Mouse (Mus musculus) macrophage (primary cell): ENCODE results near the gene Fscn1. TPM values are rescaled to one million over a fixed set of nuclear protein-coding genes. Genes with fewer than 3 reads are reported as not detected.

ENCODE experiments used
- H3K27ac ChIP-seq: fragments of 350-480 bp; formaldehyde crosslinking; 2 replicates; pipeline ENCODE4 v1.9.0; 2021
- H3K36me3 ChIP-seq: fragments of 350-480 bp; formaldehyde crosslinking; 2 replicates; pipeline ENCODE4 v1.9.0; 2021; ENCODE audit errors: inconsistent target
- H3K4me3 ChIP-seq: fragments of 350-480 bp; formaldehyde crosslinking; 2 replicates; pipeline ENCODE4 v1.9.0; 2021; ENCODE audit errors: inconsistent target
- H3K79me2 ChIP-seq: fragments of 350-480 bp; formaldehyde crosslinking; 2 replicates; pipeline ENCODE4 v1.9.0; 2021; ENCODE audit errors: inconsistent target
- WGBS: methylation state at CpG from one replicate; pipeline ENCODE4 v1.1.7; 2026; ENCODE audit warnings: inconsistent platforms; ENCODE audit not compliant: missing documents; 5-methylcytosine and 5-hydroxymethylcytosine counted together
- polyA plus RNA-seq: library from polyadenylated mRNA; stranded (reverse); fragments of 250-400 nt; gene quantifications from 3 replicates; pipeline ENCODE4 v1.2.4, GENCODE M21; 2018; ENCODE audit warnings: inconsistent platforms

Gene Fscn1
- polyA plus RNA-seq, 1 experiment from 2014 or later = 1.8 TPM

DNA sequence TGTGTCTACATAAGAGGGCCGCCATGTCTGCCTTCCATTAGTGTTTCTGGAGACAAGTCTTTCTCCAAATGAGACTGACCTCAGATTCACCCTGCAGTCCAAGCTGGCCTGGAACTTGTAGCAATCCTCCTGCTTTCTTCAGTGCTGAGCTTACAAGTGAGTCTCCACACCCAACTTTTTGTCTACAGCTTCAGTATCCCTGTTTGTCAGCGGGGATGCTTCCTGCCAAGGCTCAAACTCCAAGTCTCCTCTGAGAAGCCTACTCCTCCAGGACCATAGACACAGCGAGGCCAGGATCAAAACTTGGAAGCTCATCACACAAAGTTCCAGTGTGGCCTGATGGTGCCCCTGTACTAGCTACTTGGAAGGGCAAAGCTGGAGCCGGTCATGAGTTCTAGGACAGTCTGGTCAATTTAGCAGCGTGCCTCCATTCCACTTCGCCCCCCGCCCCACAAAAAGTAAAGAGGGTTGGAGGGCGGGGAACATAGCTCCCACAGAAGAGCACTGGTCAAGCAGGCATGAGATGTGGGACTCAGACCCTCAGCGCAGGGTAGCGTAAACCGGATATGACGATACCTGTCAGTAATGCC lies 32.7 kb upstream of the Fscn1 start:
- Histone ChIP-seq H3K27ac (peak overlapping the region; percentile 64; the same call in 1 of the 2 replicates), H3K36me3 (no peaks in the 10 kb centered on the region), H3K4me3 (no peak overlapping the region), H3K79me2 (peaks cover 33% of the 10 kb centered on the region)
- WGBS = 94% methylated on average over 12 of the region's 12 CpGs

- 5% methylated on average over 35 of the region's 35 CpGs for WGBS
- H3K4me3 ChIP-seq = peak overlapping the region; percentile 61
These were observed 31.3 kb upstream of the Fscn1 start for GRCm38 (mm10) chr5:142928749-142929399.

GRCm38 (mm10) chr5:142929400-142929752 lies 30.8 kb upstream of the Fscn1 start:
- no peaks in the 10 kb centered on the region for H3K36me3 ChIP-seq
- H3K4me3 ChIP-seq = peak overlapping the region; percentile 61
- peaks cover 38% of the 10 kb centered on the region for H3K79me2 ChIP-seq
- peak overlapping the region; percentile 99 for H3K27ac ChIP-seq
- WGBS = 15% methylated on average over 4 of the region's 4 CpGs

More at GRCm38 (mm10) chr5:142928749-142929399, 31.3 kb upstream of the Fscn1 start:
- Histone ChIP-seq H3K36me3 (no peaks in the 10 kb centered on the region), H3K79me2 (peaks cover 38% of the 10 kb centered on the region), H3K27ac (peak overlapping the region; percentile 99)

GRCm38 (mm10) chr5:142931241-142931745 lies 28.9 kb upstream of the Fscn1 start:
- Histone ChIP-seq H3K36me3 (no peaks in the 10 kb centered on the region), H3K4me3 (no peak overlapping the region), H3K27ac (peak overlapping the region; percentile 48; the same call in 1 of the 2 replicates), H3K79me2 (peaks cover 38% of the 10 kb centered on the region)
- 92% methylated on average over 9 of the region's 9 CpGs for WGBS

- H3K79me2 ChIP-seq = peaks cover 38% of the 10 kb centered on the region
- H3K36me3 ChIP-seq = no peaks in the 10 kb centered on the region
- H3K4me3 ChIP-seq = peak overlapping the region; percentile 6; the same call in 1 of the 2 replicates
- H3K27ac ChIP-seq = peak overlapping the region; percentile 48
- WGBS = 8% methylated on average over 8 of the region's 9 CpGs
These were observed 28.0 kb upstream of the Fscn1 start for GRCm38 (mm10) chr5:142932084-142932685.

GRCm38 (mm10) chr5:142932731-142933130 lies 27.4 kb upstream of the Fscn1 start:
- Histone ChIP-seq H3K4me3 (no peak overlapping the region), H3K79me2 (peaks cover 38% of the 10 kb centered on the region), H3K27ac (no peak overlapping the region), H3K36me3 (no peaks in the 10 kb centered on the region)
- 64% methylated on average over 8 of the region's 8 CpGs for WGBS

GRCm38 (mm10) chr5:142935642-142936335 lies 24.4 kb upstream of the Fscn1 start:
- Histone ChIP-seq H3K36me3 (no peaks in the 10 kb centered on the region), H3K4me3 (no peak overlapping the region), H3K79me2 (peaks cover 22% of the 10 kb centered on the region), H3K27ac (no peak overlapping the region)
- 44% methylated on average over 13 of the region's 13 CpGs for WGBS

- no peaks in the 10 kb centered on the region for H3K36me3 ChIP-seq
- peaks cover 17% of the 10 kb centered on the region for H3K79me2 ChIP-seq
- H3K27ac ChIP-seq = no peak overlapping the region
- no peak overlapping the region for H3K4me3 ChIP-seq
- 6% methylated on average over 16 of the region's 17 CpGs for WGBS
These were observed 23.8 kb upstream of the Fscn1 start for GRCm38 (mm10) chr5:142936336-142936719.

GRCm38 (mm10) chr5:142937956-142938727 lies 22.0 kb upstream of the Fscn1 start:
- 57% methylated on average over 18 of the region's 19 CpGs for WGBS
- H3K27ac ChIP-seq = no peak overlapping the region

GRCm38 (mm10) chr5:142940393-142940792 lies 19.8 kb upstream of the Fscn1 start:
- no peaks in the 10 kb centered on the region for H3K79me2 ChIP-seq
- no peak overlapping the region for H3K4me3 ChIP-seq
- H3K36me3 ChIP-seq = no peaks in the 10 kb centered on the region
- H3K27ac ChIP-seq = no peak overlapping the region
- 60% methylated on average over 2 of the region's 2 CpGs for WGBS

More at GRCm38 (mm10) chr5:142937956-142938727, 22.0 kb upstream of the Fscn1 start:
- Histone ChIP-seq H3K36me3 (no peaks in the 10 kb centered on the region), H3K79me2 (no peaks in the 10 kb centered on the region; the same call in 1 of the 2 replicates), H3K4me3 (no peak overlapping the region)

GRCm38 (mm10) chr5:142944979-142945682 lies 15.0 kb upstream of the Fscn1 start:
- no peak overlapping the region for H3K4me3 ChIP-seq
- no peaks in the 10 kb centered on the region for H3K36me3 ChIP-seq
- 75% methylated on average over 7 of the region's 8 CpGs for WGBS
- H3K79me2 ChIP-seq = no peaks in the 10 kb centered on the region
- H3K27ac ChIP-seq = no peak overlapping the region

GRCm38 (mm10) chr5:142947460-142947859 lies 12.7 kb upstream of the Fscn1 start:
- no peak overlapping the region for H3K4me3 ChIP-seq
- H3K36me3 ChIP-seq = no peaks in the 10 kb centered on the region
- no peaks in the 10 kb centered on the region for H3K79me2 ChIP-seq
- no peak overlapping the region for H3K27ac ChIP-seq
- WGBS = 89% methylated on average over 7 of the region's 7 CpGs

DNA sequence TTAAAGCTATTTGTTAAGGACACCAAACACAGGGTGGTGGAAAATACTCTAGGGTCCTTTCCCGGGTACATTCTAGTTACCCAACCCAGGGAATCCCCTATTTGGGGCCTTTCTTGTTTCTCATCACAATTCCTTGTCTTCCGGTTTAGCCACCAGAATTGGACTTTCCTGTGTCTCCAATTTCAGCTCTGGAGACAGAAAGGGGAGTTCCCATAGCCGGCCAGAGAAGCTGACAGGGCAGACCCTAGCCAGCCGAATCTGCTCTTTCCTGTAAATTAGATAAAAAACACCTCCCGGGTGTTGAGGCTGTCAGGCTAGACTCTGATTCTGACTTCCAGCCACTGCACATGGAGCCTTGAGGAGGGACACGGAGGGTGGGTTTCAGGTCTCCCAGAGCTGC lies 10.6 kb upstream of the Fscn1 start:
- Histone ChIP-seq H3K36me3 (no peaks in the 10 kb centered on the region), H3K79me2 (no peaks in the 10 kb centered on the region), H3K4me3 (no peak overlapping the region), H3K27ac (no peak overlapping the region)
- whole genome bisulfite sequencing = 76% methylated on average over 6 of the region's 6 CpGs
